Mouse (Mus musculus): Measurements from ENCODE around the gene Siah3.

Gene Siah3

GRCm38 (mm10) chr14:75473061-75473930 lies 17.5 kb downstream of the Siah3 start:
- H3K4me3 ChIP-seq (replicated peaks; ENCODE audit: low read length) = no peak overlapping the region
- H3K9me3 ChIP-seq (ENCODE audit: low read length) = no peaks in the 10 kb centered on the region
- H3K27me3 ChIP-seq (ENCODE audit: insufficient read depth, low read length) = no peaks in the 10 kb centered on the region; the same call in 1 of the 2 replicates
- TF ChIP-seq NANOG (IDR thresholded peaks at IDR 0.05; ENCODE audit: borderline replicate concordance, low read length) (no peak), CTCF (conservative IDR thresholded peaks at IDR 0.05; ENCODE audit: low read length) (no peak), POU5F1 (IDR thresholded peaks at IDR 0.05; ENCODE audit: borderline replicate concordance, low read length) (no peak)
- no peaks in the 10 kb centered on the region for H3K36me3 ChIP-seq (ENCODE audit: insufficient read depth, low read length)
- H3K4me1 ChIP-seq (replicated peaks; ENCODE audit: low read depth, low read length) = no peaks in the 10 kb centered on the region

DNA sequence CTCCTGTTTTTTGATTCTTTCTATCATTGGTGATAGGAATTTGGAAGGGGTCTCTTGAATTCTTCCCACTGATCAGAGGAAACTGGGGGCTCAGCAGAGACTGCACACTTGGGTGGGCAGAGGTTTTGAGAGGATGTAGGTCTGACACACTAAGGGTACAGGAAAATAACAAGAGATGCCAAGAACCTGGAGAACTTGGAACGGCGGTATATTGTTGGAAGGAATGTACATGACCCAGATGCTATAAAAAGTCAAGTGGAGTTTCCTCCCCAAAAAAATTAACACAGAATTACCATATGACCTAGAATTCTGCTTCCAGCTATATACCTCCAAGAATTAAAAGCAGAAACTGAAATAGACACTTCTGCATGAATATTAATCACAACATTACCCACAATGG lies 20.1 kb downstream of the Siah3 start:
- no peaks in the 10 kb centered on the region for H3K36me3 ChIP-seq (ENCODE audit: insufficient read depth, low read length)

DNA sequence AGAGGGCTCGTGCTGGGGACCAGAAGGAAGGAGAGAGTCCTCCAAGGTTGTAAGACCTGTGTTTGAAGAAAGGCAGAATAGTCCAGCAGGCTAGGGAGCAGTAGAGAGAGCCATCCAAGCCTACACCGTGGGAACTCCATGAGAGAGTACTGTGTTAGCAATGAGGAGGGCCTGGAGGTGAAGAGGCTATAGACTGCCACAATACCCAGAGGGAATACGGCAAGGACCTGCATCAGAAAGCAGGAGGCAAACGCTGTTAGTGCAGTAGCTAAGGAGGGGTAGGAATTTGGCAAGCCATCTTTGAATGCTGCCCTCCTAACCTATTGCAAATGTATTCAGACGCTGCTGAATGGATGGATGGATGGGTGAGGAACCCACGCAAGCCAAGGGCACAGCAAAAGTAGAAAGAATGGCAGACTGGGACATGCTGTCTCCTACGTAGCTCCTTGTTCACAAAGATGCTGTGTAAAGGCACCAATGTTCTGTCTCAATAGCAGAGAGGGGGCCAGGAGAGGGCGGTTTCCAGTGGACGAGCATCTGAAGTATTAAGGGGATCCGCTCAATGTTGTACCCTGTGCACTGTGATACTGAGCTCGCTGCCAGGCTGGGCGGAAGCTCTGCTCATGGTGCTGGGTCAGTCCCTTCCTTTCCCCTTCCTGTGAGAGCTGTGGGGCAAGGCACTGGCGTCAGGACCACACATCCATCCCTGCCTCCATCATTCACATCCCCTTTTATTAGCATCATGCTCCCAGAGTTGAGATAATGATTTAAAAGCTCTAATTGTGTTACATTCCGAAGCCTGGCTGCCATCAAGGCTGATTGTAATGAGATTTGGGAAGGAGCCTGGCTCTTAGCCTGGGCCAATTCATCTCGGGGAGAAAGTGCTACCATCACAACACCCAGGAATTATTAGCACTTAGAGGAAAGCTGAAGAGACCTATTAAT lies 26.7 kb downstream of the Siah3 start:
- Histone ChIP-seq H3K4me3 (replicated peaks; ENCODE audit: low read length) (no peak overlapping the region), H3K9me3 (ENCODE audit: low read length) (no peaks in the 10 kb centered on the region), H3K36me3 (ENCODE audit: insufficient read depth, low read length) (no peaks in the 10 kb centered on the region), H3K4me1 (replicated peaks; ENCODE audit: low read depth, low read length) (no peaks in the 10 kb centered on the region), H3K27me3 (ENCODE audit: insufficient read depth, low read length) (peaks cover 28% of the 10 kb centered on the region)
- TF ChIP-seq POU5F1 (IDR thresholded peaks at IDR 0.05; ENCODE audit: borderline replicate concordance, low read length) (no peak), NANOG (IDR thresholded peaks at IDR 0.05; ENCODE audit: borderline replicate concordance, low read length) (no peak), CTCF (conservative IDR thresholded peaks at IDR 0.05; ENCODE audit: low read length) (no peak)

More for the DNA sequence above, 20.1 kb downstream of the Siah3 start:
- H3K9me3 ChIP-seq (ENCODE audit: low read length) = no peaks in the 10 kb centered on the region
- TF ChIP-seq NANOG (IDR thresholded peaks at IDR 0.05; ENCODE audit: borderline replicate concordance, low read length) = no peak
- TF ChIP-seq CTCF (conservative IDR thresholded peaks at IDR 0.05; ENCODE audit: low read length) = no peak
- no peak for TF ChIP-seq POU5F1 (IDR thresholded peaks at IDR 0.05; ENCODE audit: borderline replicate concordance, low read length)
- peaks cover 2% of the 10 kb centered on the region; the same call in 1 of the 2 replicates for H3K27me3 ChIP-seq (ENCODE audit: insufficient read depth, low read length)
- H3K4me1 ChIP-seq (replicated peaks; ENCODE audit: low read depth, low read length) = no peaks in the 10 kb centered on the region
- H3K4me3 ChIP-seq (replicated peaks; ENCODE audit: low read length) = no peak overlapping the region

DNA sequence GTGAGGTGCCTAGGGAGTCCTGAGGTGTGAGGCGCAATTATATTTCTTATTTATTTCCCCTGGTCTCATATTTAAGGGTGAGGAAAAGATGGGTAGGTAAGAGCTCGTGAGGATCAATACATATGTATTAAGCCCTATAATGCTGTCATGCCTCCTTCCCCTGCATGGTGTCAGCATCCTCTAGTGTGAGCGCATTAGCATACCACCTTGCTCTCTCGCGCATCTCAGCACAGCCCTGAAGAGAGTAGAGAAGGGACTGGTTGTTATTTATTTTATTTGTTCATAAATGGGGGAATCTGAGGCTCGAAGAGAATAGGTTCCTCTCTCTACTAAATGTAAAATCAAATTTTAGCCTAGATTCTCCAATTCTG lies 27.4 kb downstream of the Siah3 start:
- peaks cover 28% of the 10 kb centered on the region for H3K27me3 ChIP-seq (ENCODE audit: insufficient read depth, low read length)
- H3K4me3 ChIP-seq (replicated peaks; ENCODE audit: low read length) = no peak overlapping the region
- H3K36me3 ChIP-seq (ENCODE audit: insufficient read depth, low read length) = no peaks in the 10 kb centered on the region
- H3K9me3 ChIP-seq (ENCODE audit: low read length) = no peaks in the 10 kb centered on the region
- no peak for TF ChIP-seq POU5F1 (IDR thresholded peaks at IDR 0.05; ENCODE audit: borderline replicate concordance, low read length)
- no peaks in the 10 kb centered on the region for H3K4me1 ChIP-seq (replicated peaks; ENCODE audit: low read depth, low read length)

- no peaks in the 10 kb centered on the region for H3K36me3 ChIP-seq (ENCODE audit: insufficient read depth, low read length)
- TF ChIP-seq POU5F1 (IDR thresholded peaks at IDR 0.05; ENCODE audit: borderline replicate concordance, low read length) (no peak), NANOG (IDR thresholded peaks at IDR 0.05; ENCODE audit: borderline replicate concordance, low read length) (no peak), CTCF (conservative IDR thresholded peaks at IDR 0.05; ENCODE audit: low read length) (no peak)
- H3K4me1 ChIP-seq (replicated peaks; ENCODE audit: low read depth, low read length) = no peaks in the 10 kb centered on the region
- peaks cover 21% of the 10 kb centered on the region for H3K27me3 ChIP-seq (ENCODE audit: insufficient read depth, low read length)
- no peaks in the 10 kb centered on the region for H3K9me3 ChIP-seq (ENCODE audit: low read length)
- H3K4me3 ChIP-seq (replicated peaks; ENCODE audit: low read length) = no peak overlapping the region
Observed at GRCm38 (mm10) chr14:75487932-75488331, 32.1 kb downstream of the Siah3 start.

DNA sequence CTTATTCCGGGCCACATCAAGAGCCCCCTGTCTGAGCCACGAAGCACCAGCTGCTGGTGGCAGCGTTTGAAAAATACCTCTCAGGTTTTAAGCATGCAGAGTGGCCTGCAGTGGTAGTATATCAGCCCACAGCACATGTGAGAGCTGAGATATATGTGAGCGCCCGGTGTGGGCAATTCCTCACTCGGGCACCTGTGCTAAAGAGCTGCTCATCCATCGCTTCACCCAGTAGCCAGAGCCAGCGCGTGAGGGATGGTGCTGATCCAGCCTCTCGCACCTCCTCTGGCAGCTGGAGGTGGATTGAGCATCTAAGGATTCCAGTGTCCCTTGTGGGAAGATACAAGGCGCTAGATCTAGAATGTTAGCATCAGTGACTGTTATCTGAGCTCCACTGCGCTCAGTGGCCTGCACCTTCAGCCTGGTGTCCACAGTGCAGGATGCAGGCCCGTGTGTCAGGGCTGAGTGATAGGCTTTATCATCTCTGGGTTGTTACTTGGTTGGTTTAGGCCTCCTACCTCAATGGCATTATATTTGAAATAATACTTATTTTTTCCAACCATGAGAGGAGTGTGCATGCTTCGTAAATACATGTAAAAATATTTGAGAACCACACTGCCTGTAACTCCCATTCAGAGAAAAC lies 37.9 kb downstream of the Siah3 start:
- Histone ChIP-seq H3K9me3 (ENCODE audit: low read length) (no peaks in the 10 kb centered on the region), H3K27me3 (ENCODE audit: insufficient read depth, low read length) (peaks cover 3% of the 10 kb centered on the region; the same call in 1 of the 2 replicates)
- TF ChIP-seq POU5F1 (IDR thresholded peaks at IDR 0.05; ENCODE audit: borderline replicate concordance, low read length) = no peak

GRCm38 (mm10) chr14:75494926-75495325 lies 39.1 kb downstream of the Siah3 start:
- Histone ChIP-seq H3K4me1 (replicated peaks; ENCODE audit: low read depth, low read length) (no peaks in the 10 kb centered on the region), H3K9me3 (ENCODE audit: low read length) (no peaks in the 10 kb centered on the region), H3K27me3 (ENCODE audit: insufficient read depth, low read length) (peaks cover 3% of the 10 kb centered on the region; the same call in 1 of the 2 replicates), H3K36me3 (ENCODE audit: insufficient read depth, low read length) (no peaks in the 10 kb centered on the region), H3K4me3 (replicated peaks; ENCODE audit: low read length) (no peak overlapping the region)
- TF ChIP-seq CTCF (conservative IDR thresholded peaks at IDR 0.05; ENCODE audit: low read length) (no peak), NANOG (IDR thresholded peaks at IDR 0.05; ENCODE audit: borderline replicate concordance, low read length) (no peak), POU5F1 (IDR thresholded peaks at IDR 0.05; ENCODE audit: borderline replicate concordance, low read length) (no peak)

More for the DNA sequence above, 37.9 kb downstream of the Siah3 start:
- no peaks in the 10 kb centered on the region for H3K36me3 ChIP-seq (ENCODE audit: insufficient read depth, low read length)
- H3K4me1 ChIP-seq (replicated peaks; ENCODE audit: low read depth, low read length) = no peaks in the 10 kb centered on the region
- H3K4me3 ChIP-seq (replicated peaks; ENCODE audit: low read length) = no peak overlapping the region

GRCm38 (mm10) chr14:75501501-75501990 lies 45.8 kb downstream of the Siah3 start:
- Histone ChIP-seq H3K27me3 (ENCODE audit: insufficient read depth, low read length) (peaks cover 17% of the 10 kb centered on the region), H3K9me3 (ENCODE audit: low read length) (peaks cover 13% of the 10 kb centered on the region), H3K4me3 (replicated peaks; ENCODE audit: low read length) (no peak overlapping the region), H3K4me1 (replicated peaks; ENCODE audit: low read depth, low read length) (peaks cover 22% of the 10 kb centered on the region), H3K36me3 (ENCODE audit: insufficient read depth, low read length) (no peaks in the 10 kb centered on the region)
- TF ChIP-seq NANOG (IDR thresholded peaks at IDR 0.05; ENCODE audit: borderline replicate concordance, low read length) (no peak), CTCF (conservative IDR thresholded peaks at IDR 0.05; ENCODE audit: low read length) (no peak), POU5F1 (IDR thresholded peaks at IDR 0.05; ENCODE audit: borderline replicate concordance, low read length) (no peak)

Data from E14TG2a.4 (cell line).